Mouse (Mus musculus): Measurements from ENCODE around the gene 4933402N03Rik. TPM values are rescaled to one million over a fixed set of nuclear protein-coding genes. Genes with fewer than 3 reads are reported as not detected.

Gene 4933402N03Rik
- polyA plus RNA-seq (2014; fragmentation: Illumina TruSeq; extraction: RNeasy Lipid Tissue Mini Kit (QIAGEN cat#74804); ENCODE audit: low replicate concordance): not detected

GRCm38 (mm10) chr7:131146214-131146613, at the start of gene 4933402N03Rik:
4933402N03Rik (minus strand) TSS chr7:131146314.

GRCm38 (mm10) chr7:131174121-131174520, 28.0 kb upstream of the 4933402N03Rik start, which contains the start of gene 5430419D17Rik:
5430419D17Rik (plus strand) TSS chr7:131174402.

Other genes with a start within 250 kb of the 4933402N03Rik start
- gene Htra1, start 210.2 kb downstream of the 4933402N03Rik start, polyA plus RNA-seq (2014; fragmentation: Illumina TruSeq; extraction: RNeasy Lipid Tissue Mini Kit (QIAGEN cat#74804); ENCODE audit: low replicate concordance): 3.8 TPM
- gene Dmbt1, start 114.3 kb downstream of the 4933402N03Rik start, polyA plus RNA-seq (2014; fragmentation: Illumina TruSeq; extraction: RNeasy Lipid Tissue Mini Kit (QIAGEN cat#74804); ENCODE audit: low replicate concordance): 250 TPM
- gene 5430419D17Rik, start 28.1 kb upstream of the 4933402N03Rik start, polyA plus RNA-seq (2014; fragmentation: Illumina TruSeq; extraction: RNeasy Lipid Tissue Mini Kit (QIAGEN cat#74804); ENCODE audit: low replicate concordance): 0.11 TPM
- gene Cuzd1, start 176.0 kb upstream of the 4933402N03Rik start, polyA plus RNA-seq (2014; fragmentation: Illumina TruSeq; extraction: RNeasy Lipid Tissue Mini Kit (QIAGEN cat#74804); ENCODE audit: low replicate concordance): 18.7 TPM
- not detected for gene Fam24b, start 183.2 kb upstream of the 4933402N03Rik start, polyA plus RNA-seq (2014; fragmentation: Illumina TruSeq; extraction: RNeasy Lipid Tissue Mini Kit (QIAGEN cat#74804); ENCODE audit: low replicate concordance)
- gene Fam24a, start 187.6 kb upstream of the 4933402N03Rik start, polyA plus RNA-seq (2014; fragmentation: Illumina TruSeq; extraction: RNeasy Lipid Tissue Mini Kit (QIAGEN cat#74804); ENCODE audit: low replicate concordance): not detected
- gene 2310057M21Rik, start 216.4 kb upstream of the 4933402N03Rik start, polyA plus RNA-seq (2014; fragmentation: Illumina TruSeq; extraction: RNeasy Lipid Tissue Mini Kit (QIAGEN cat#74804); ENCODE audit: low replicate concordance): 3.5 TPM
- 42.2 TPM for gene Pstk, start 224.8 kb upstream of the 4933402N03Rik start, polyA plus RNA-seq (2014; fragmentation: Illumina TruSeq; extraction: RNeasy Lipid Tissue Mini Kit (QIAGEN cat#74804); ENCODE audit: low replicate concordance)